Mouse (Mus musculus) spleen, adult 18-20 months (tissue): ENCODE data around the gene Filip1l.

Source experiments
- DNase-seq, 2 experiments: peaks; one replicate each; pipeline ENCODE4 v3.0.0; 2022; ENCODE audit warnings: mixed read lengths in 2 of 2

The Filip1l gene

DNA sequence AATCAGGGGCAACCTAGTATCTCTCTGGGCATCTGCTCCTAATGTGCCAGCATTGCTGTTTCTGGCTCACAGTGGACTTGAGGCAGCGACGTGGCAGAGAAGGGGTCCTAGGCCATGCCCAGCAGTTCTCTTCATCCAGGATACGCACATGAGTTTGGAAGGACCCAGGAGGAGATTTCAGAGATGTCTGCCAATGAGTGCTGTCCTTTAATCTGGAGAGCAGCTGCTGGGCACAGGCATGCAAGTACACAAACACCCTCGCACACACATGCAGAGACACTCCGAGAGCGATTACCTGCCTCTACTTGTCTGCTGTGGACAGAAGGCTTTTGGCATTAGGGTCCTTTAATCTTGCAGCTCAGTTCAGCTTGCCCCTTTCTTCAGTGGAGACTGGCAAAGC is at the start of gene Filip1l:
Gene Filip1l (plus strand): TSS at position 343 of the 400 bp plus-strand sequence.
- DNase-seq: no peak

DNA sequence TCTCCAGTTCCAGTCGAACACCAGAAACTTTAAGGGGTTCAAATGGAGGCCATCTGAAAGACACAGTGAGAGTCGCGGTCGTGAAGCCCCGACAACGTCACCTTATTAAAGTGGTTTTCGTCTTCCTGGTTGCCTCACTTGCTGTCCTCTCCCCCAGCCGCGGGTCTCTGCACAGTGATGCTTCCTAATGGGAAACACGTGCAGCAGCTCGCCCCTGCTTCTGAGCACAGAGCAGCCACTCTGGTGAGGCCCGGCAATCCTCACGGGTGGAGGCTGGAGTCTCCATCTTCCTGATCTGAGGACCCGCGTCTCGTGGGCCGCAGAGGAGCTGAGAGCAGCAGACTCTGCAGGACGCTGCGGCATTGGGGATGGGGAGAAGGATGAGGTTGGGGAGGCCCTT is 49.2 kb upstream of the Filip1l start:
- no peak for DNase-seq

- DNase-seq: no peak
Observed at GRCm38 (mm10) chr16:57305463-57305862, 47.4 kb upstream of the Filip1l start.

- DNase-seq: no peak
Observed at GRCm38 (mm10) chr16:57312130-57312529, 40.8 kb upstream of the Filip1l start.

DNA sequence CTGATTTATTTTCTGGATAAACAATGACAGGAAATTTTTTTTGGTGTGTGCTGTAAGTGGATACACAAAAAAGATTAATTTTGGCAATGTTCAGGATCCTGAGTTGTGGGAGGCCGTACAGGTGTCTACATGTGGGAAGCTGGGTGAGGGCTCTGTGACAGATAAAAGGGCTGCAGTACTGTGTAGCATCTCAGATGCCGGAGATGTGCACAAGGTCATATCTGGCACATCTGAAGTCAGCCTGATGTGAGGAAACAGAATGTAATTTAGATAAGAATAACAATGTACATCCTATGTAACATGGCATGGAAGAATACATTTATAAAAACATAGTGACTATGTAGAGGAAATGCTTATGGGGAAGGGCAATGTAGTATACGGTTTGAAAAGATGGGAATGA is 39.4 kb upstream of the Filip1l start:
- DNase-seq: no peak

GRCm38 (mm10) chr16:57314236-57314635 is 38.7 kb upstream of the Filip1l start:
- no peak for DNase-seq

DNA sequence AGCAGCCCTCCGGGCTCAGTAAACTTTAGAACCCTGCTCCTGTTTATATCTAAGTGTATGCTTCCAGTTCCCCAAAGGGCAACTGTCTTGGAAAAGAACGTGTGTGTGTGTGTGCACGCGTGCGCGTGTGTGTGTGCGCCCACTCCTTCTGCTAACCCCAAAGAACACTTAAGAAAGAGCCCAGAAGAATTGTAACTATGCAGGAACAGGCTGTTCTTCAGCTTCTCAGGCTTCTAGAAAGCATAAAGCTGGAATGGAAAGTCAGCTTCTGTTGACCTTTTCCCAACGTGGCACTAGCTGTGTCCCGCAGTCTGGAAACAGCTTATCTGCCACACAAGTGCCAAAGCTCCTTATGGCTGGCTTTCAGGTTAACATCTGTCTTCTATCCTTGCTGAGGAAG is 37.9 kb upstream of the Filip1l start:
- no peak for DNase-seq

DNA sequence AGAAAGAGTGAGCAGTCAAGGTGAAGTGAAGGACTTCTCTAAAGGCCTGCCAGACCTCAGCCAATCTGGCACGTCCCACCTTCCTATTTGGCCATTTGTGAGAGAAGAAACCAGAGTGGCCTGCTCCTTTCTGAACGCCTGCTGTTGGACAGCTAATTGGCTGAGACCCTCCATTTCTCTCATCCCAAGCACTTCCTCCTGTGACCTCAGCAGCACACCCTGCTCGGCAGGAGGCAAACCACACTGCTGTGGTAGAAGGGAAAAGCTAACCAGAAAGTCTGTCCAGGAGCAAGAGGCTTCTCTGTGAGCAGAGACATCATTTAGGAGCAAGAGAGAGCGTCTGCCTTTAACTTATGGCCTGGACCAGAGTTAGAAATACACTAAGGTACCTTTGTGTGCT is 35.8 kb upstream of the Filip1l start:
- DNase-seq: no peak

DNA sequence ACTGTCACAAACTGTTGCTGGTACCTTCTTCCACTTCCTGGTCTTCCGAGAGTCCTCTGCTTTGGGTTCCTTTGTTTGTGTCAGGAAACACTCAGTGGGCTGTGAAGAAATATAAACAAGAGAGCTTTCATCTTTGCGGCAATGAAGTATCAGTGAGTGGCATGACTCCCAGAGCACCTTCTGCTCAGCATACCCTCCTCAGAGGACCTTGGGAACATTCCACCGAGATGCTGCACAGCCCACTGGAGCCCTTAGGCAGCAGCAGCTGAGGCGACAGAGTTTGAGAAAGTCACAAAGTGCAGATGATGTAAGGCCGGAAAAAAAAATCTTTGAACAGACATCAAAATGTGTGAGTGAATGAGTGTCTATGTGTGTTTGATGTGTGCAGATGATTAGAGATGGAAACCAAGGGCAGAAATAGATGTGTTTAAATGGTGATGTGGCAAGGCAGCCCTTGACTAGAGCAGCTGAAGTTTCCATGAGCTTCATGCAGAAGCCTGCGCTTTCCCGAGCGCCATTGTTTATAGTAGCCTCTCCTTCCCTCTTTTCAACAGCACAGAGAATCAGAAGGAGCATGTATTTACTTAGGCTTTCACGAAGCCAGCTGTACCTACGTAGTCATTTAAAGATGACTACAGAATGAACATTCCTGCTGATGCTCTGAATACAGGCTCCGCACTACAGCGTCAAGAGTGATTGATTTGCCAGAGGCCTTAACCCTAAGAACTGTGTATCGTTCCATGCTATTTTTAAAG is 34.8 kb upstream of the Filip1l start:
- DNase-seq: no peak

DNA sequence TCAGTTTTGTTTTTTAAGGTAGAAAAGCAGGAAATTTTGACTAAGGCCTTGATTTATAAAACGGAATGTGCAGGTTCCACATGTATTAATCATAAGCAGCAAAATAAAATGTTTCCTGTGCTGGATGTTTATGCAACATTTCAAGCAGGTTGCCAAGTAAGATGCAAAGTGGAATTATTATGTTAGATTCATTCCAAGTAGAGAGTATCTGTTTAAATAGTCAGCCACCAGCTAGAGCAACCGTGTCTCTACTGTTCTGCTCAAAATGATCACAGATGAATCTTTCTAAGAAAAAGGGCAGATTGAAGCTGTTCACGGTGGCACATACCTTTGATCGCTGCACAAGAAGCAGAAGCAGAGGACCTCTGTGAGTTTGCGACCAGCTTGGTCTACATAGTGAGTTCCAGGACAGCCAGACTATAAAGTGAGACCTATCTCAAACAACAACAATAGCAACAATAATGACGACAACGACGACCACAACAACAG is 34.2 kb upstream of the Filip1l start:
- no peak for DNase-seq

GRCm38 (mm10) chr16:57319284-57320124 is 33.4 kb upstream of the Filip1l start:
- no peak for DNase-seq

- DNase-seq: no peak
Observed at GRCm38 (mm10) chr16:57326996-57327395, 25.9 kb upstream of the Filip1l start.

GRCm38 (mm10) chr16:57329028-57329427 is 23.9 kb upstream of the Filip1l start:
- DNase-seq: no peak

- no peak for DNase-seq
Observed at GRCm38 (mm10) chr16:57330111-57330510, 22.8 kb upstream of the Filip1l start.

DNA sequence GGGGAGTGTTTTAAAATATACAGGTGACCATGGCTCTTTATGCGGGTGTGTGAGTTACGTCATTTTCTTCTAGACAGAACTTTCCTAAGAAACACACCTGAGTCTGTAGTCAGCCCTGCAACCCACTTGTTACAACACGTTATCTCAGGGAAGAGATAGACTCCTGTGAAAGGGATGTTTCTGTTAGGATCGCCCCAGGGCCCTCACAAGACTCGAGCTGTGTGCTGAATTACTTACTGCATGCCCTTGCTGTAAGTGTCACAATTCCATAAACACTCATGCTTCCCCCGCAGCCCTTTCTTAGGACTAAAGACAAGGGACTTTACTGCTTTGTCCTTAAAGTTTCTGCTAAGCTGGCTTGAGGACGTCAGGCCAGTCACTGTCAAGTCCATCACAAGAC is 20.6 kb upstream of the Filip1l start:
- no peak for DNase-seq

- peak; percentile 20 to 32 for DNase-seq
Observed at GRCm38 (mm10) chr16:57336770-57337423, 16.0 kb upstream of the Filip1l start.

- DNase-seq: no peak
Observed at GRCm38 (mm10) chr16:57339765-57340612, 12.9 kb upstream of the Filip1l start.

DNA sequence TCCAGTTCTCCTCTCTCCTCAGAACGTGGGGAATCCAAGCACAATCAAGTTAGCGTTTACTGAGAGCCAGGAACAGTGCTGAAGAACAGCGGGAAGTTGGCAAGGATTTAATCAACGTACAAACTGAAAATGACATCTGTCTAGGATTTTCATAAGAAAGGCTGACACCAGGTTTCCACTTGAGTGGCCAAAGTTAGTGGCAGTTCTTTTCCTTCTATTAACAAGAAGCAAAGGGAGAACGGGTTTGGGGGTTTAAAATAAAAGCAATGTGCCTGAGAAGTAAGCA is 12.3 kb upstream of the Filip1l start:
- DNase-seq: no peak

DNA sequence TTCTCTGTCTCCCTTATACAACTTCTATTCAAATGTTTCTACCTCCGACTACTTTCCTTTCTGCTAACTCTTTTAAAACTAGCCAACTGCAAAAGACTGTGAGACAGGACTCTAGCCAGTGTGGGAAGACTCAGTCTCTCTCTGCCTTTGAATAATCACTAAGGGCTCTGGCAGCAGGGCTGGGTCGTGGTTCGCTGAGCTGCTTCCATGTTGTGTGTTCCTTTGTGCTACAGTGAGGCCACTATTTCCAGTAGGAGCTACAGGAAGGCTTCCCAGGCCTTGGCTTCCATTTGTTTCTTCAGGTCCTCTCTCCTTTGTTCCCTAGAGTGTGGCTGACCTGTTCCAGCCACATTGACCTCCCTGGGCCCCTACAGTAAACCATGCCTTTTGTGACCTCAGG is 6.6 kb upstream of the Filip1l start:
- DNase-seq: no peak

DNA sequence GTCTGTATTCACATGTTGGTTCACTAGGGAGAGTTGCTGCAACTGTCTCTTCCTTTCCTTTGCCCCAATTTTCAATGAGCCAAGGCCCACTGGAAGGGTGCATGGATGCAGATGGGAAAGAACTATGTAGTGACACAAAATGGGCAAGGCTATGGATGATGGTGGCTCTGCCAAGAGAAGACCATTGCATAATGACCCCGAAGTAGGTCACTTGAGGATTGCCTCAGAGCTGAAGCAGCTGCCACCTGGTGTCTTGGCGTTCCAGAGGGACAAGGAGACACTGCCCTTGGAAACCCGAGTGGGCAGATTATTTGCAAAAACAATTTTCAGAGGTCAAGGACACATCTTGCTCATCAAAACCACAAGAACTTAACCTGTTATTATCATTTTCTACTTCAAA is 3.9 kb upstream of the Filip1l start:
- no peak for DNase-seq

- no peak for DNase-seq
Observed at GRCm38 (mm10) chr16:57349689-57350088, 3.2 kb upstream of the Filip1l start.

GRCm38 (mm10) chr16:57353166-57353721 is 351 bp downstream of the Filip1l start:
- DNase-seq: no peak
